ENCODE assay signal across 31 mouse cellular contexts in the genomic region with DNA sequence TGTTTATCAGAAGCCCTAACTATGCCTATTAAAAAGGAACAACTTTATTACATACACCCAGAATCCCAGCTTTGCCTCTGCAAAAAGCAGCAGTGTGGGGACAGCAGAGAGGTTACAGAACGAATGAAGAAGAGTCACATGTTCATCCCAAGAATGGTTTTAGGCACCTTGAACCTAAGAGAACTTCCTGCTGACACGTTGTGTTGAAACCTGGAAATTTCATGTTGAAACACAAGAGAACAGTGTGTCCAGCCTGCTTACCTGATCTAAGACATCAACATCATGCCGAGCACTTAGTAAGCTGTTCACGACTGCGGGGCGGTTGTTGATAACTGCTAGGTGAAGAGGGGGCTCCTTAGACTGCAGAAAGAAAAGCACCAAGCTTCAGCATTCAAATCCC. TPM values are rescaled to one million over a fixed set of nuclear protein-coding genes. Genes with fewer than 3 reads are reported as not detected.
A peak's percentile ranks its signal among the peaks of the same experiment; 100 is the strongest.
DNase-seq lines count a peak whose midpoint lies in the region; ATAC-seq and TF ChIP-seq lines count a peak whose summit lies in the region.
"Had no signal": no experiment of that assay in that cellular context is flagged by ENCODE, and none has a peak within 500 bp of the region (broad histone marks: within the 10 kb centered on the region; RNA-seq: fewer than 3 reads in every experiment).

No protein-coding gene starts in this region.

- no peak for TF ChIP-seq CTCF in heart, postnatal 0 days (IDR thresholded peaks at IDR 0.05; ENCODE audit: low read depth)
- TF ChIP-seq CTCF in lung, embryonic 14.5 days (IDR thresholded peaks at IDR 0.05; ENCODE audit: low read depth), result no peak

- no peak overlapping the region for H3K4me3 ChIP-seq in heart, postnatal 0 days (ENCODE audit: low read depth, low read length)
- no peak overlapping the region for H3K4me3 ChIP-seq in lung, embryonic 14.5 days (ENCODE audit: low read depth, low read length)
- no peak overlapping the region for H3K4me3 ChIP-seq in intestine, embryonic 14.5 days (ENCODE audit: low read depth, low read length)
- no peak overlapping the region for H3K4me3 ChIP-seq in stomach, embryonic 16.5 days (replicated peaks; ENCODE audit: low read length)
- H3K4me3 ChIP-seq: embryonic facial prominence, embryonic 12.5 days; forebrain, embryonic 13.5 days; gastrocnemius, adult 2 months; heart, adult 2 months; heart, embryonic 13.5 days; hindbrain, embryonic 13.5 days; limb, embryonic 12.5 days; neural tube, embryonic 15.5 days had no signal

- no peak overlapping the region for H3K9ac ChIP-seq in heart, postnatal 0 days (replicated peaks; ENCODE audit: low read depth, low read length)
- no peak overlapping the region for H3K9ac ChIP-seq in lung, embryonic 14.5 days
- H3K9ac ChIP-seq in intestine, embryonic 14.5 days (ENCODE audit: low read length), result no peak overlapping the region
- no peak overlapping the region for H3K9ac ChIP-seq in stomach, embryonic 16.5 days (ENCODE audit: low read length)
- H3K9ac ChIP-seq: embryonic facial prominence, embryonic 12.5 days; forebrain, embryonic 13.5 days; heart, embryonic 13.5 days; hindbrain, embryonic 13.5 days; limb, embryonic 12.5 days; neural tube, embryonic 15.5 days had no signal

- H3K27ac ChIP-seq in heart, postnatal 0 days (ENCODE audit: low read depth), result peak overlapping the region; percentile 44; the same call in 1 of the 2 replicates
- H3K27ac ChIP-seq in lung, embryonic 14.5 days (ENCODE audit: low read depth), result 0 out of 2 replicates have a peak overlapping the region, but pooled peaks have one; percentile 16
- H3K27ac ChIP-seq in intestine, embryonic 14.5 days (ENCODE audit: low read depth), result 0 out of 2 replicates have a peak overlapping the region, but pooled peaks have one; percentile 34
- H3K27ac ChIP-seq in stomach, embryonic 16.5 days (ENCODE audit: low read length), result peak overlapping the region; percentile 28; the same call in 1 of the 2 replicates
- H3K27ac ChIP-seq: embryonic facial prominence, embryonic 12.5 days; forebrain, embryonic 13.5 days; gastrocnemius, adult 2 months; heart, adult 2 months; hindbrain, embryonic 13.5 days; limb, embryonic 12.5 days; neural tube, embryonic 15.5 days had no signal

- peaks cover 26% of the 10 kb centered on the region for H3K4me1 ChIP-seq in heart, postnatal 0 days (ENCODE audit: control insufficient read depth, insufficient read depth)
- peaks cover 11% of the 10 kb centered on the region; the same call in 1 of the 2 replicates for H3K4me1 ChIP-seq in lung, embryonic 14.5 days (ENCODE audit: insufficient read depth)
- peaks cover 37% of the 10 kb centered on the region for H3K4me1 ChIP-seq in intestine, embryonic 14.5 days (replicated peaks; ENCODE audit: control insufficient read depth, insufficient read depth, low read length)
- H3K4me1 ChIP-seq in stomach, embryonic 16.5 days (ENCODE audit: control insufficient read depth, insufficient read depth, low read length), result peaks cover 34% of the 10 kb centered on the region
- H3K4me1 ChIP-seq: forebrain, embryonic 13.5 days; hindbrain, embryonic 13.5 days; neural tube, embryonic 15.5 days had no signal

- no peaks in the 10 kb centered on the region for H3K36me3 ChIP-seq in heart, postnatal 0 days (replicated peaks; ENCODE audit: control insufficient read depth, insufficient read depth, low read length)
- H3K36me3 ChIP-seq in lung, embryonic 14.5 days (ENCODE audit: insufficient read depth), result no peaks in the 10 kb centered on the region
- H3K36me3 ChIP-seq in intestine, embryonic 14.5 days (ENCODE audit: control insufficient read depth, insufficient read depth, low read length), result no peaks in the 10 kb centered on the region
- H3K36me3 ChIP-seq in stomach, embryonic 16.5 days (ENCODE audit: control insufficient read depth, insufficient read depth, low read length), result no peaks in the 10 kb centered on the region
- H3K36me3 ChIP-seq: embryonic facial prominence, embryonic 12.5 days; heart, embryonic 13.5 days; hindbrain, embryonic 13.5 days; limb, embryonic 12.5 days; neural tube, embryonic 15.5 days had no signal

- WGBS in heart, postnatal 0 days, result 68% methylated on average over 6 of the region's 6 CpGs
- 73% methylated on average over 6 of the region's 6 CpGs for WGBS in lung, embryonic 14.5 days
- whole genome bisulfite sequencing in intestine, embryonic 14.5 days, result 78% methylated on average over 6 of the region's 6 CpGs
- WGBS in stomach, embryonic 16.5 days, result 77% methylated on average over 6 of the region's 6 CpGs

- no peak overlapping the region for H3K4me2 ChIP-seq in heart, postnatal 0 days (ENCODE audit: low read depth, low read length)
- no peak overlapping the region for H3K4me2 ChIP-seq in lung, embryonic 14.5 days
- H3K4me2 ChIP-seq in intestine, embryonic 14.5 days (ENCODE audit: low read length), result no peak overlapping the region
- H3K4me2 ChIP-seq in stomach, embryonic 16.5 days (ENCODE audit: low read depth, low read length), result no peak overlapping the region
- H3K4me2 ChIP-seq: embryonic facial prominence, embryonic 12.5 days; forebrain, embryonic 13.5 days; heart, embryonic 13.5 days; hindbrain, embryonic 13.5 days; limb, embryonic 12.5 days; liver, embryonic 11.5 days; midbrain, embryonic 11.5 days; neural tube, embryonic 15.5 days had no signal

- ATAC-seq in heart, postnatal 0 days (ENCODE audit: insufficient read depth, low read depth), result no peak
- ATAC-seq in lung, embryonic 14.5 days (ENCODE audit: insufficient read depth), result no peak
- ATAC-seq in intestine, embryonic 14.5 days (replicated peaks; ENCODE audit: low FRiP score, low TSS enrichment, low read depth), result no peak
- no peak for ATAC-seq in stomach, embryonic 16.5 days (ENCODE audit: insufficient read depth, low FRiP score)
- ATAC-seq: forebrain, embryonic 13.5 days had no signal

- TF ChIP-seq EP300 in heart, postnatal 0 days (IDR thresholded peaks at IDR 0.05; ENCODE audit: low read depth), result no peak

- H3K27me3 ChIP-seq in heart, postnatal 0 days (ENCODE audit: control insufficient read depth, insufficient read depth, low read length), result no peaks in the 10 kb centered on the region
- H3K27me3 ChIP-seq in lung, embryonic 14.5 days (ENCODE audit: insufficient read depth, low read length), result no peaks in the 10 kb centered on the region
- H3K27me3 ChIP-seq in intestine, embryonic 14.5 days (replicated peaks; ENCODE audit: control insufficient read depth, insufficient read depth, low read length), result no peaks in the 10 kb centered on the region
- H3K27me3 ChIP-seq in stomach, embryonic 16.5 days (ENCODE audit: control insufficient read depth, insufficient read depth, low read length), result no peaks in the 10 kb centered on the region
- H3K27me3 ChIP-seq: embryonic facial prominence, embryonic 12.5 days; forebrain, embryonic 13.5 days; heart, embryonic 13.5 days; hindbrain, embryonic 13.5 days; limb, embryonic 12.5 days; neural tube, embryonic 15.5 days; Patski had no signal

- H3K9me3 ChIP-seq in heart, postnatal 0 days (replicated peaks; ENCODE audit: control insufficient read depth, low read length), result no peaks in the 10 kb centered on the region
- H3K9me3 ChIP-seq in lung, embryonic 14.5 days (ENCODE audit: low read depth, low read length), result peaks cover 3% of the 10 kb centered on the region; the same call in 1 of the 2 replicates
- H3K9me3 ChIP-seq in intestine, embryonic 14.5 days (ENCODE audit: control insufficient read depth, low read length), result no peaks in the 10 kb centered on the region
- 0 out of 2 replicates have a peak, but pooled peaks cover 4% of the 10 kb centered on the region for H3K9me3 ChIP-seq in stomach, embryonic 16.5 days (replicated peaks; ENCODE audit: control insufficient read depth, low read length)
- H3K9me3 ChIP-seq: embryonic facial prominence, embryonic 12.5 days; forebrain, embryonic 13.5 days; heart, embryonic 13.5 days; hindbrain, embryonic 13.5 days; limb, embryonic 12.5 days; neural tube, embryonic 15.5 days had no signal

- no peak for DNase-seq in heart, postnatal 0 days (ENCODE audit: low spot score)
- DNase-seq in heart, adult 18-20 months, result no peak
- no peak for DNase-seq in lung, embryonic 14.5 days
- DNase-seq in lung, postnatal 4 days, result no peak
- DNase-seq in intestine, embryonic 14.5 days (ENCODE audit: low spot score), result no peak
- no peak for DNase-seq in spleen, postnatal 14 days (ENCODE audit: low spot score in 2 of 2)
- no peak for DNase-seq in urinary bladder, adult 18-20 months (ENCODE audit: low spot score in 2 of 2)
- DNase-seq: cerebellum, adult 9-11 months; gastrocnemius, adult 2 months; heart, adult 2 months; layer of hippocampus, postnatal 36 days; lung, adult 2 months had no signal

RNA-seq across cellular contexts. Expression of gene Ankdd1b, which starts 38.0 kb away (rescaled TPM):
- total RNA-seq in heart, postnatal 0 days (2014; rRNA removed; ENCODE audit: low replicate concordance), result 0.88 and 5.4 TPM in 2 replicates
- 0.81 and 1.2 TPM in 2 replicates for polyA plus RNA-seq in heart, postnatal 0 days (2015; fragmentation: Nextera tagmentation; extraction: Ambion mirVana)
- total RNA-seq in heart, adult 18-20 months (2021), result under 1 TPM; 0.65 to 0.80 TPM
- not detected in 2 replicates for polyA plus RNA-seq in lung, embryonic 14.5 days (2014; fragmentation: Nextera tagmentation; extraction: Ambion mirVana)
- 0.16 and 0.23 TPM in 2 replicates for polyA plus RNA-seq in intestine, embryonic 14.5 days (2014; fragmentation: Nextera tagmentation; extraction: Ambion mirVana)
- 1.9 and 3.1 TPM in 2 replicates for polyA plus RNA-seq in stomach, embryonic 16.5 days (2015; fragmentation: Nextera tagmentation; extraction: Ambion mirVana)
- polyA plus RNA-seq: forebrain, embryonic 13.5 days; midbrain, embryonic 11.5 days; midbrain, postnatal 0 days; neural tube, embryonic 15.5 days had no signal

RNA-seq across cellular contexts. Expression of gene Poc5, which starts 44.9 kb away (rescaled TPM):
- 7.9 and 10.6 TPM in 2 replicates for total RNA-seq in heart, postnatal 0 days (2014; rRNA removed; ENCODE audit: low replicate concordance)
- 5.7 and 7.8 TPM in 2 replicates for polyA plus RNA-seq in heart, postnatal 0 days (2015; fragmentation: Nextera tagmentation; extraction: Ambion mirVana)
- 10 to 100 TPM; 10.7 to 12.4 TPM for total RNA-seq in heart, adult 18-20 months (2021)
- 18.1 and 18.3 TPM in 2 replicates for polyA plus RNA-seq in lung, embryonic 14.5 days (2014; fragmentation: Nextera tagmentation; extraction: Ambion mirVana)
- polyA plus RNA-seq in intestine, embryonic 14.5 days (2014; fragmentation: Nextera tagmentation; extraction: Ambion mirVana), result 14.1 and 14.7 TPM in 2 replicates
- polyA plus RNA-seq in stomach, embryonic 16.5 days (2015; fragmentation: Nextera tagmentation; extraction: Ambion mirVana), result 11.9 and 12.6 TPM in 2 replicates

RNA-seq across cellular contexts. Expression of gene Gm17622, which starts 57.5 kb away (rescaled TPM):
- not detected in 2 replicates for total RNA-seq in heart, postnatal 0 days (2014; rRNA removed; ENCODE audit: low replicate concordance)
- polyA plus RNA-seq in heart, postnatal 0 days (2015; fragmentation: Nextera tagmentation; extraction: Ambion mirVana), result not detected in 2 replicates
- total RNA-seq in heart, adult 18-20 months (2021), result not detected
- polyA plus RNA-seq in lung, embryonic 14.5 days (2014; fragmentation: Nextera tagmentation; extraction: Ambion mirVana), result not detected in 2 replicates
- not detected in 2 replicates for polyA plus RNA-seq in intestine, embryonic 14.5 days (2014; fragmentation: Nextera tagmentation; extraction: Ambion mirVana)
- not detected in 2 replicates for polyA plus RNA-seq in stomach, embryonic 16.5 days (2015; fragmentation: Nextera tagmentation; extraction: Ambion mirVana)
- total RNA-seq: adrenal gland, adult 18-20 months; adrenal gland, postnatal 36 days; ES-E14; gastrocnemius, adult 2 months; heart, adult 2 months; heart, postnatal 25 days; layer of hippocampus, adult 8-10 months; layer of hippocampus, postnatal 36 days; left cerebral cortex, postnatal 14 days; megakaryocyte progenitor cell, adult 5-6 weeks; midbrain, postnatal 0 days had no signal
- polyA plus RNA-seq: cortical plate, adult 2 months; embryonic facial prominence, embryonic 12.5 days; forebrain, embryonic 13.5 days; heart, adult 2 months; heart, embryonic 13.5 days; hindbrain, embryonic 13.5 days; limb, embryonic 12.5 days; liver, embryonic 11.5 days; lung, adult 2 months; midbrain, embryonic 11.5 days; midbrain, postnatal 0 days; neural tube, embryonic 15.5 days; Patski had no signal
